Mouse (Mus musculus) midbrain, embryonic 10.5 days (tissue): Measurements from ENCODE around the gene Tns2. TPM values are rescaled to one million over a fixed set of nuclear protein-coding genes. Genes with fewer than 3 reads are reported as not detected.

Experiments
- DNase-seq: peaks from one replicate; pipeline ENCODE4 v3.0.0-alpha.2; 2017; ENCODE audit warnings: low spot score
- H3K27ac ChIP-seq: fragments of 300-500 bp; sonication (generic); replicated peaks from 2 replicates; pipeline ENCODE4 v1.5.1; 2016; ENCODE audit warnings: mild to moderate bottlenecking
- H3K27me3 ChIP-seq: fragments of 300-500 bp; sonication (generic); 2 replicates; pipeline ENCODE4 v1.6.1; 2016; ENCODE audit warnings: low read depth, mild to moderate bottlenecking; ENCODE audit not compliant: poor library complexity, severe bottlenecking
- H3K36me3 ChIP-seq: fragments of 300-500 bp; sonication (generic); 2 replicates; pipeline ENCODE4 v1.6.1; 2016; ENCODE audit warnings: mild to moderate bottlenecking, moderate library complexity
- H3K4me1 ChIP-seq: fragments of 300-500 bp; sonication (generic); 2 replicates; pipeline ENCODE4 v1.6.1; 2016
- H3K4me3 ChIP-seq: fragments of 300-500 bp; sonication (generic); 2 replicates; pipeline ENCODE4 v1.5.1; 2016; ENCODE audit warnings: mild to moderate bottlenecking, moderate library complexity
- H3K9me3 ChIP-seq: fragments of 300-500 bp; sonication (generic); replicated peaks from 2 replicates; pipeline ENCODE4 v1.6.1; 2016; ENCODE audit warnings: mild to moderate bottlenecking
- WGBS: fragments of 180-500 bp; shearing (Covaris S2); methylation state at CpG from one replicate; pipeline ENCODE4 v1.1.7; 2016; 5-methylcytosine and 5-hydroxymethylcytosine counted together
- polyA plus RNA-seq: library from polyadenylated mRNA; unstranded; fragments of >200 nt; fragmentation: Nextera tagmentation; extraction: Ambion mirVana; gene quantifications from 2 replicates; pipeline ENCODE4 v1.2.1, GENCODE M21; 2016

Tns2 gene
- polyA plus RNA-seq, 1 experiment from 2014 or later = 9.4 TPM

DNA sequence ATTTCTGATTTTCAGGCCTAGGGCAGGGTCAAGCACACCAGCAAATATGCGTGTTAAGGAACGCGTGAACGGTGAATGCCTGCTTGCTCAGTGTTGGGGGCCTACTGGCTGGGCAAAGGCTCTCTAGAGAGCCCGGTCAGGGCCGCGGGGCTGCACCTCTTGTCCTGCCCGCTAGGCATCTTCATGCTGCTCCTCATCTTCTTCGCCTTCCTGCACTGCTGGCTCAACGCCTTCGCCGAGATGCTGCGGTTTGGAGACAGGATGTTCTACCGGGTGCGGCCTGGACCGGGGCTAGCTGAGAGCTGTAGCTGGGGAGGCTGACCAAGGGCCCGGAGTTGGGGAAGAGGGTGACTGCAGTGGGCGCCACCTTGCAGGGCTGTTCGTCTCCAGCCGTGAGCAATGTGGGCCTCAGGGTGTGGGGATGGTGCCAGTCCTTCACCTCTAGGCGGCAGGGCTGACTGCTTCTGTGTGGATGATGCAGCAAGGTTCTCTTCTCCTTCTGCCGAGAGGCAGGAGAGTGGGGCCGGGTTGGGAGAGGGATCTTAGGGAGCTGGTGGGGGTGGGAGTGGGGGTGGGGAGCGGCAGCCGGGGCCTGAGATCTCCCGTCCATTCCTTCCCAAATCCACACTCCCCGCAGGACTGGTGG, 60.3 kb downstream of the Tns2 start:
- Histone ChIP-seq H3K4me3 (no peak overlapping the region), H3K4me1 (peaks cover 34% of the 10 kb centered on the region), H3K36me3 (no peaks in the 10 kb centered on the region), H3K9me3 (no peaks in the 10 kb centered on the region), H3K27me3 (no peaks in the 10 kb centered on the region), H3K27ac (0 out of 2 replicates have a peak overlapping the region, but pooled peaks have one; percentile 30)
- no peak for DNase-seq
- 59% methylated on average over 27 of the region's 27 CpGs for WGBS

DNA sequence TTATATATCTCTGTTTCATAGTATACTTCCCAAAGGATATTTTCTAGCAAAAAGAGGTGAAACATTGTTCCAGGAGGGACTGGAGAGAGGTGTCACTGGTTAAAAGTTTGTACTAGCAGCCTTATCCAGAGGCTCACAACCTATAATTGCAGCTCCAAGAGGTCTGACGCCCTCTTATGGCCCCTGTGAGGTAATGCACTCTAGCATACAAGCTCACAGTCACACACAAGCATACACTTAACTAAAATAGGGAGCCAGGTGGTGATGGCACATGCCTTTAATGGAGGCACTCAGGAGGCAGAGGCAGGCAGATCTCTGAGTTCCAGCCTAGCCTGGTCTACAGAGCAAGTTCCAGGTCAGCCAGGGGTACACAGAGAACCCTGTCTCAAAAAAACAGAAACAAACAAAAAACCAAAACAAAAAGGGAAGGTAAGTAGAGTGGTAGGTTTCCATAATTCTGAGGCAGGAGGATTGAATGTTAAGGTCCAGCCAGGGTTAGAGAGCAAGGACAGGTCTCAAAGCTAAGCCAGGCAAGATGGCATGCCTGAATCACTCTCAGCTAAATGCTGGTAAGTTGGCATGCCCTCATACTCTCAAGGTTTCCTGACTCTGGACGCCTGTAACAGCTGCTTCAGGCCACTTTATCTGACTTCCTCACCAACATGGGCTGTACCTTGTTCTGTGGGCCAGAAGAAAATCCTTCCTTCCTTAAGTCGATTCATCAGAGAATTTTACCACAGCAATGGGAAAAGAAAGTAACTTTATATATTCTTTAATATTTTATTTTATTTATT, 63.9 kb downstream of the Tns2 start:
- H3K27me3 ChIP-seq = no peaks in the 10 kb centered on the region
- no peak for DNase-seq
- no peak overlapping the region for H3K27ac ChIP-seq
- H3K36me3 ChIP-seq = no peaks in the 10 kb centered on the region
- no peak overlapping the region for H3K4me3 ChIP-seq
- H3K9me3 ChIP-seq = no peaks in the 10 kb centered on the region
- 64% methylated on average over 3 of the region's 3 CpGs for WGBS
- peaks cover 6% of the 10 kb centered on the region; the same call in 1 of the 2 replicates for H3K4me1 ChIP-seq

DNA sequence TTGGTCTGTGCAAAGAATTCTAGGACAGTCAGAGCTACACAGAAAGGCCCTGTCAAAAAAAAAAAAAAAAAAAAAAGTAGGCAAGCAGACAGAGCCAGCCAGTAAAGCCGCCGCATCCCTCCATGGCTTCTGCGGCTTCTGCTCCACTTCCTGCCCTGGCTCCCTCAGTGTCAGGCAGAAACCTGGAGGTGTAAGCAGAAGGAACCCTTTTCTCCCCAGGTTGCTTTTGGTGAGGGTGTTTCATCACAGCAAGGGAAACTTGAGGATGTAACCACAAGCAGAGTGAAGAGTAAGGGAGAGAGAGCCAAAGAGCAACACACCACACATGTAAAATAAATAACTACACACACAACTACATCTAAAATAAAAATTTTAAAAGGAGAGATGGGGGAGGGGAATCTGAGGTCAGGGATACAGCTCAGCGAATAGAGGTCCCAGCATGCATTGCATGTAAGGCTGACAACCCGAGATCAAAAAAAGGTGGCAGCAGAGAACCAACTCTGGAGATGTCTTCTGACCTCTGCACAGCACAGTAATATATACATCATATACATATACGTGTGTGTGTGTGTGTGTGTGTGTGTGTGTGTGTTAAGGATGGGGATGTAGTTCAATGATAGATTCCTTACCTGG, 65.4 kb downstream of the Tns2 start:
- DNase-seq = no peak
- Histone ChIP-seq H3K9me3 (no peaks in the 10 kb centered on the region), H3K36me3 (no peaks in the 10 kb centered on the region), H3K4me3 (no peak overlapping the region), H3K4me1 (peaks cover 4% of the 10 kb centered on the region; the same call in 1 of the 2 replicates), H3K27me3 (no peaks in the 10 kb centered on the region), H3K27ac (no peak overlapping the region)
- 61% methylated on average over 6 of the region's 6 CpGs for WGBS

Other genes with a start within 250 kb of the Tns2 start
- 1.1 and 1.2 TPM in 2 replicates for gene Krt1, start 249.6 kb upstream of the Tns2 start, polyA plus RNA-seq
- not detected in 2 replicates for gene Krt77, start 230.7 kb upstream of the Tns2 start, polyA plus RNA-seq
- not detected in 2 replicates for gene Krt76, start 207.5 kb upstream of the Tns2 start, polyA plus RNA-seq
- not detected in 2 replicates for gene Krt4, start 175.7 kb upstream of the Tns2 start, polyA plus RNA-seq
- gene Krt79, start 160.1 kb upstream of the Tns2 start, polyA plus RNA-seq = 0.07 and 0.20 TPM in 2 replicates
- gene Krt78, start 146.1 kb upstream of the Tns2 start, polyA plus RNA-seq = not detected in 2 replicates
- 18.5 and 21.9 TPM in 2 replicates for gene Krt8, start 95.9 kb upstream of the Tns2 start, polyA plus RNA-seq
- 11.4 and 21.0 TPM in 2 replicates for gene Krt18, start 72.2 kb upstream of the Tns2 start, polyA plus RNA-seq
- gene Eif4b, start 26.6 kb upstream of the Tns2 start, polyA plus RNA-seq = 113 and 125 TPM in 2 replicates
- gene Spryd3, start 35.8 kb downstream of the Tns2 start, polyA plus RNA-seq = 13.7 and 15.5 TPM in 2 replicates
- gene Igfbp6, start 43.9 kb downstream of the Tns2 start, polyA plus RNA-seq = 0.32 and 0.38 TPM in 2 replicates
- 0.14 and 0.20 TPM in 2 replicates for gene Soat2, start 50.1 kb downstream of the Tns2 start, polyA plus RNA-seq
- gene Zfp740, start 102.8 kb downstream of the Tns2 start, polyA plus RNA-seq = 63.0 and 72.4 TPM in 2 replicates
- gene Csad, start 104.3 kb downstream of the Tns2 start, polyA plus RNA-seq = 32.8 and 38.8 TPM in 2 replicates
- 0.31 and 0.56 TPM in 2 replicates for gene Itgb7, start 131.5 kb downstream of the Tns2 start, polyA plus RNA-seq
- gene Rarg, start 157.1 kb downstream of the Tns2 start, polyA plus RNA-seq = 14.3 and 16.2 TPM in 2 replicates
- gene Gm9918, start 170.2 kb downstream of the Tns2 start, polyA plus RNA-seq = 0.35 and 0.41 TPM in 2 replicates
- 59.2 and 63.2 TPM in 2 replicates for gene Mfsd5, start 179.0 kb downstream of the Tns2 start, polyA plus RNA-seq
- 47.4 and 54.4 TPM in 2 replicates for gene Espl1, start 195.9 kb downstream of the Tns2 start, polyA plus RNA-seq
- 335 and 345 TPM in 2 replicates for gene Pfdn5, start 225.7 kb downstream of the Tns2 start, polyA plus RNA-seq
- 125 and 134 TPM in 2 replicates for gene Myg1, start 231.3 kb downstream of the Tns2 start, polyA plus RNA-seq